Mouse (Mus musculus) small intestine, adult 2 months (tissue): ENCODE data around the gene Npas3.

Experiments
- CTCF ChIP-seq: fragments of 200-500 bp; IDR thresholded peaks from 2 replicates; pipeline ENCODE4 v1.5.1; 2012; ENCODE audit warnings: low read depth, mild to moderate bottlenecking, control low read depth, inconsistent platforms, low read length, moderate library complexity, mixed read lengths; ENCODE audit not compliant: insufficient replicate concordance, insufficient read length; ENCODE audit errors: extremely low read depth
- POLR2A ChIP-seq: fragments of 200-500 bp; IDR thresholded peaks from 2 replicates; pipeline ENCODE4 v1.6.1; 2012; ENCODE audit warnings: low read depth, mild to moderate bottlenecking, control low read depth, inconsistent platforms, low read length, moderate library complexity

DNA sequence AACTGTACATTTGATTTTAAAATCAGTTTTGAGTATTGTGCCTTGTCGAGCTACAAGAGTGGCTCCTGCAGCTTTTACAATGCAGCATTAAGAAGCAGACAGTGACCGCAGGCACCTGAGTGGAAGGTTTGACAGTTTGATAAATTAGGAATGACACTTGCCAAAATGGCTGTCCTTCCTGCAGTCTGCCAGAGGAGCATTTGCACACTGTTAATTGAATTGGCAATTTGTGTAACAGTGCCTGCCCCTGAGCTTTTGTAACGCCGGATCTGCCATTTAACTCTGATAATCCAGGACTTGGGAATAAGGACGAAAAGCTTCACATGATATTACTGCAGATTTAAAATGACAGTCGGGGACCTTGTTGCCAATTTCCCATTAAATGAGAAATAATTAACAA is 357.2 kb downstream of the Npas3 start:
- TF ChIP-seq POLR2A (no peak), CTCF (no peak)
